18 mouse cellular contexts compared by ENCODE assay signal in the genomic region with DNA sequence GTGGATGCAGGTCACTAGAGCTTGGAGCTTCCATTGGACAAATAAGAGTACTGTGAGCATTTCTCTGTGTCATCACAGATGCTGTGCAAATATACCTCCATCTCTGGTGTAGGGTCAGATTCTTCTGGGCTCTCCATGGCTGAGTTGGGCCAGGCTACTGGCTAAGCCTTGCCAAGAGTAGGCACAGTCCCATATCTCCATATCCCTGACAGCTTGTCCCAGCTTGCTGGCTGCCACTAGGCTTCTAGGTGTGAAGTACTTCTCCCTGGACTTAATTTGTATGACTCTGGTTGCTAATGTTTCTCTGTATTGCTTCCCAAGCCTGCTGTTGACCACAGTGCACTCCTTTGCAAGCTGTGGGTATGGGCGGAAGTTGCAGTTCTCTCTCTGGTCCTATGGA. TPM values are rescaled to one million over a fixed set of nuclear protein-coding genes. Genes with fewer than 3 reads are reported as not detected.
A peak's percentile ranks its signal among the peaks of the same experiment; 100 is the strongest.
DNase-seq lines count a peak whose midpoint lies in the region.
"Had no signal": no experiment of that assay in that cellular context is flagged by ENCODE, and none has a peak within 500 bp of the region (broad histone marks: within the 10 kb centered on the region; RNA-seq: fewer than 3 reads in every experiment).

No protein-coding gene starts in this region.

- DNase-seq in right cerebral cortex, postnatal 25 days, result peak; percentile 0
- no peak for DNase-seq in right cerebral cortex, adult 2 months (ENCODE audit: low spot score in 2 of 2)
- DNase-seq in cerebellum, adult 18-20 months, result peak; percentile 50 to 65
- peak; percentile 72 for DNase-seq in cerebellum, adult 9-11 months
- no peak for DNase-seq in layer of hippocampus, adult 8-10 months (ENCODE audit: low spot score in 2 of 2)
- DNase-seq in gastrocnemius, adult 18-20 months (ENCODE audit: low spot score), result no peak
- no peak for DNase-seq in spleen, adult 18-20 months
- DNase-seq: adrenal gland, adult 2 months; gastrocnemius, adult 2 months; heart, postnatal 4 days; kidney, adult 2 months; liver, embryonic 13.5 days; lung, embryonic 14.5 days; retina, postnatal 1 day; right cerebral cortex, postnatal 4 days; thymus, adult 18-20 months; thymus, postnatal 4 days had no signal

RNA-seq across cellular contexts. Expression of a gene that starts 16.5 kb away (rescaled TPM):
- total RNA-seq in layer of hippocampus, adult 8-10 months (2022), result 10 to 100 TPM; 55.0 to 58.0 (median 56.9) TPM
- not detected for total RNA-seq in gastrocnemius, adult 18-20 months (2021)
- total RNA-seq: gastrocnemius, adult 2 months; heart, postnatal 4 days; MEL had no signal

RNA-seq across cellular contexts. Expression of a gene that starts 51.9 kb away (rescaled TPM):
- 1 to 10 TPM; 1.8 to 2.4 (median 2.2) TPM for total RNA-seq in layer of hippocampus, adult 8-10 months (2022)
- 1,000 to 10,000 TPM in 1 of 2 experiments, 100 to 1,000 TPM in 1; 908 to 1,105 TPM for total RNA-seq in gastrocnemius, adult 18-20 months (2021)

Comparison
In these comparisons a context has a peak if more than half of its experiments do, and no peak if none do; other contexts are left out.
1. DNase-seq: peak in right cerebral cortex, postnatal 25 days (single experiment), cerebellum, adult 18-20 months (2 of 2) and cerebellum, adult 9-11 months (single experiment); none in right cerebral cortex, adult 2 months (0 of 2), layer of hippocampus, adult 8-10 months (0 of 2), gastrocnemius, adult 18-20 months (single experiment) and spleen, adult 18-20 months (0 of 2).
2. RNA of a gene that starts 16.5 kb away (total RNA-seq): 55.0 to 58.0 TPM in layer of hippocampus, adult 8-10 months; not detected in gastrocnemius, adult 18-20 months; every median in the first group is over 10 times any median in the second.
3. RNA of a gene that starts 51.9 kb away (total RNA-seq): 908 to 1,105 TPM in gastrocnemius, adult 18-20 months; 1.8 to 2.4 TPM in layer of hippocampus, adult 8-10 months; every median in the first group is over 100 times any median in the second.